Mouse (Mus musculus) heart, postnatal 0 days (tissue): ENCODE data around the gene Ptprn2. TPM values are rescaled to one million over a fixed set of nuclear protein-coding genes. Genes with fewer than 3 reads are reported as not detected.

ENCODE experiments used
- ATAC-seq: fragments of 200-750 bp; cut with Nextera tagmentation; 2 replicates; pipeline ENCODE4 v1.8.0; 2017; ENCODE audit warnings: low read depth, moderate number of reproducible peaks, moderate library complexity; ENCODE audit not compliant: insufficient read depth
- DNase-seq: peaks from one replicate; pipeline ENCODE4 v3.0.0-alpha.2; 2016; ENCODE audit warnings: low spot score
- H3K27ac ChIP-seq: fragments of 300-500 bp; sonication (generic); 2 replicates; pipeline ENCODE4 v1.5.1; 2014; ENCODE audit warnings: low read depth, mild to moderate bottlenecking
- H3K27me3 ChIP-seq: fragments of 300-500 bp; sonication (generic); 2 replicates; pipeline ENCODE4 v1.6.1; 2014; ENCODE audit warnings: low read length, mixed read lengths; ENCODE audit not compliant: control insufficient read depth, insufficient read depth
- H3K36me3 ChIP-seq: fragments of 300-500 bp; sonication (generic); replicated peaks from 2 replicates; pipeline ENCODE4 v1.6.1; 2014; ENCODE audit warnings: low read length, mixed read lengths; ENCODE audit not compliant: control insufficient read depth, insufficient read depth
- H3K4me1 ChIP-seq: fragments of 300-500 bp; sonication (generic); 2 replicates; pipeline ENCODE4 v1.6.1; 2014; ENCODE audit warnings: antibody characterized with exemption; ENCODE audit not compliant: control insufficient read depth, insufficient read depth
- H3K4me2 ChIP-seq: fragments of 300-500 bp; sonication (generic); 2 replicates; pipeline ENCODE4 v1.6.1; 2014; ENCODE audit warnings: low read depth, mild to moderate bottlenecking, low read length, moderate library complexity
- H3K4me3 ChIP-seq: fragments of 300-500 bp; sonication (generic); 2 replicates; pipeline ENCODE4 v1.5.1; 2014; ENCODE audit warnings: low read depth, low read length
- H3K9ac ChIP-seq: fragments of 300-500 bp; sonication (generic); replicated peaks from 2 replicates; pipeline ENCODE4 v1.6.1; 2014; ENCODE audit warnings: low read depth, low read length, mixed read lengths
- H3K9me3 ChIP-seq: fragments of 300-500 bp; sonication (generic); replicated peaks from 2 replicates; pipeline ENCODE4 v1.6.1; 2016; ENCODE audit warnings: low read length; ENCODE audit not compliant: control insufficient read depth
- CTCF ChIP-seq: IDR thresholded peaks from 2 replicates; pipeline ENCODE4 v1.5.1; 2016; ENCODE audit warnings: antibody characterized with exemption, control low read depth, low read depth
- EP300 ChIP-seq: IDR thresholded peaks from 2 replicates; pipeline ENCODE4 v1.6.1; 2016; ENCODE audit warnings: antibody characterized with exemption, low read depth
- WGBS: fragments of 180-500 bp; shearing (Covaris S2); extraction: QIAGEN DNeasy Blood & Tissue Kit; methylation state at CpG from one replicate; pipeline ENCODE4 v1.1.7; 2014; 5-methylcytosine and 5-hydroxymethylcytosine counted together
- polyA plus RNA-seq: library from polyadenylated mRNA; unstranded; fragments of >200 nt; fragmentation: Nextera tagmentation; extraction: Ambion mirVana; gene quantifications from 2 replicates; pipeline ENCODE4 v1.2.1, GENCODE M21; 2015
- total RNA-seq: library from RNA; depleted of rRNA; stranded (reverse); fragments of >200 nt; gene quantifications from 2 replicates; pipeline ENCODE4 v1.2.3, GENCODE M21; 2014; ENCODE audit warnings: low replicate concordance

Ptprn2 gene
- total and polyA plus RNA-seq, 2 experiments from 2014 or later, result not detected

GRCm38 (mm10) chr12:117250465-117250864 is 764.9 kb downstream of the Ptprn2 start:
- ATAC-seq (no peak), DNase-seq (no peak)
- H3K27ac ChIP-seq, result no peak overlapping the region
- no peaks in the 10 kb centered on the region for H3K9me3 ChIP-seq
- TF ChIP-seq CTCF (no peak), EP300 (no peak)
- H3K27me3 ChIP-seq, result 0 out of 2 replicates have a peak, but pooled peaks cover 7% of the 10 kb centered on the region
- no peak overlapping the region for H3K4me3 ChIP-seq
- no peaks in the 10 kb centered on the region for H3K36me3 ChIP-seq
- 12% methylated on average over 6 of the region's 6 CpGs for WGBS
- H3K9ac ChIP-seq, result no peak overlapping the region
- no peaks in the 10 kb centered on the region for H3K4me1 ChIP-seq
- H3K4me2 ChIP-seq, result no peak overlapping the region

- TF ChIP-seq CTCF, result no peak
- no peak for TF ChIP-seq EP300
- Histone ChIP-seq H3K27ac (no peak overlapping the region), H3K4me1 (no peaks in the 10 kb centered on the region), H3K9me3 (no peaks in the 10 kb centered on the region), H3K4me3 (no peak overlapping the region), H3K9ac (no peak overlapping the region), H3K27me3 (0 out of 2 replicates have a peak, but pooled peaks cover 7% of the 10 kb centered on the region), H3K4me2 (no peak overlapping the region), H3K36me3 (no peaks in the 10 kb centered on the region)
- no peak for ATAC-seq
- 24% methylated on average over 11 of the region's 11 CpGs for WGBS
- no peak for DNase-seq
Observed at GRCm38 (mm10) chr12:117251663-117252425, 766.3 kb downstream of the Ptprn2 start.

- Histone ChIP-seq H3K4me2 (no peak overlapping the region), H3K27ac (no peak overlapping the region), H3K9me3 (no peaks in the 10 kb centered on the region), H3K36me3 (no peaks in the 10 kb centered on the region), H3K9ac (no peak overlapping the region), H3K4me3 (no peak overlapping the region), H3K4me1 (no peaks in the 10 kb centered on the region), H3K27me3 (0 out of 2 replicates have a peak, but pooled peaks cover 7% of the 10 kb centered on the region)
- TF ChIP-seq EP300 (no peak), CTCF (no peak)
- 46% methylated on average over 3 of the region's 3 CpGs for WGBS
- no peak for DNase-seq
- no peak for ATAC-seq
Observed at GRCm38 (mm10) chr12:117252426-117252779, 766.9 kb downstream of the Ptprn2 start.

- no peak for DNase-seq
- no peak for ATAC-seq
- Histone ChIP-seq H3K4me3 (no peak overlapping the region), H3K27me3 (0 out of 2 replicates have a peak, but pooled peaks cover 7% of the 10 kb centered on the region), H3K9me3 (no peaks in the 10 kb centered on the region), H3K9ac (no peak overlapping the region), H3K4me1 (no peaks in the 10 kb centered on the region), H3K27ac (no peak overlapping the region), H3K36me3 (no peaks in the 10 kb centered on the region), H3K4me2 (no peak overlapping the region)
- TF ChIP-seq EP300 (no peak), CTCF (no peak)
- 67% methylated on average over 9 of the region's 9 CpGs for WGBS
Observed at GRCm38 (mm10) chr12:117254356-117254755, 768.8 kb downstream of the Ptprn2 start.

- Histone ChIP-seq H3K9me3 (no peaks in the 10 kb centered on the region), H3K4me1 (no peaks in the 10 kb centered on the region), H3K4me2 (no peak overlapping the region), H3K36me3 (no peaks in the 10 kb centered on the region), H3K9ac (no peak overlapping the region), H3K4me3 (no peak overlapping the region), H3K27me3 (0 out of 2 replicates have a peak, but pooled peaks cover 7% of the 10 kb centered on the region), H3K27ac (no peak overlapping the region)
- ATAC-seq (no peak), DNase-seq (no peak)
- WGBS, result 43% methylated on average over 6 of the region's 6 CpGs
- TF ChIP-seq CTCF, result no peak
- no peak for TF ChIP-seq EP300
Observed at GRCm38 (mm10) chr12:117255325-117255724, 769.8 kb downstream of the Ptprn2 start.

GRCm38 (mm10) chr12:117255776-117256342 is 770.3 kb downstream of the Ptprn2 start:
- no peaks in the 10 kb centered on the region for H3K36me3 ChIP-seq
- 0 out of 2 replicates have a peak, but pooled peaks cover 5% of the 10 kb centered on the region for H3K27me3 ChIP-seq
- no peak for TF ChIP-seq EP300
- H3K9me3 ChIP-seq, result no peaks in the 10 kb centered on the region
- DNase-seq (no peak), ATAC-seq (no peak)
- no peak overlapping the region for H3K4me2 ChIP-seq
- H3K9ac ChIP-seq, result no peak overlapping the region
- H3K4me1 ChIP-seq, result no peaks in the 10 kb centered on the region
- 90% methylated on average over 2 of the region's 2 CpGs for WGBS
- H3K4me3 ChIP-seq, result no peak overlapping the region
- H3K27ac ChIP-seq, result no peak overlapping the region
